Mouse (Mus musculus) erythroblast, embryonic 14.5 days (primary cell): ENCODE results near the gene Zfp629.

Experiments
- GATA1 ChIP-seq: IDR thresholded peaks from 2 replicates; pipeline ENCODE4 v1.6.1; 2012; ENCODE audit warnings: low read length, inconsistent platforms, mixed read lengths
- TAL1 ChIP-seq: IDR thresholded peaks from 3 replicates; pipeline ENCODE4 v1.6.1; 2012; ENCODE audit warnings: low read length, inconsistent platforms, mixed read lengths

DNA sequence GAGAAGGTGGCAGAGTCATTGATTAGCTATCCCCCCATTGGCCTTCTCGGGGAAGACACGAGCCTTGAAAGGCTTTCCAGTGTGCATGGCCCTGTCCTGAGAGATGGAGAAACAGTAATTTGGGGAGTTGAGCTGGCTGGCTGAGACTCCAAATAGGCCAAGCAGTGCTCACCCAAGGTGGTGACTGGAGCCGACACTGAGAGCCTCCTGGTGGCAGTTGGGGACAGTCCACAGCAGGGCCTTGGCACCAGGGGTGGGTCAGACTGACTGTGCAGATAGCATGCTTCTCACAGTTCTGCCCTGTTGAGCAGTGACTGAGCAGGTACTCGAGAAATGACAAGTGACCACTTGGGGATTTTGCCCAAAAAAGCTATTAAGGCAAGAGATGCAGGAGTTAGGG lies 13.9 kb downstream of the Zfp629 start:
- TF ChIP-seq TAL1 (no peak), GATA1 (no peak)
